Mouse (Mus musculus) intestine, postnatal 0 days (tissue): Measurements from ENCODE around the gene Zfp365. TPM values are rescaled to one million over a fixed set of nuclear protein-coding genes. Genes with fewer than 3 reads are reported as not detected.

Experiments used
- ATAC-seq: fragments of 200-750 bp; cut with Nextera tagmentation; 2 replicates; pipeline ENCODE4 v1.8.0; 2017; ENCODE audit warnings: mild to moderate bottlenecking, moderate TSS enrichment, moderate library complexity
- H3K27ac ChIP-seq: fragments of 300-500 bp; sonication (generic); 2 replicates; pipeline ENCODE4 v1.5.1; 2014; ENCODE audit warnings: mild to moderate bottlenecking, low read depth, low read length, moderate library complexity
- H3K27me3 ChIP-seq: fragments of 300-500 bp; sonication (generic); replicated peaks from 2 replicates; pipeline ENCODE4 v1.6.1; 2014; ENCODE audit warnings: low read length, mixed read lengths; ENCODE audit not compliant: control insufficient read depth, insufficient read depth
- H3K36me3 ChIP-seq: fragments of 300-500 bp; sonication (generic); 2 replicates; pipeline ENCODE4 v1.6.1; 2014; ENCODE audit warnings: mild to moderate bottlenecking, moderate library complexity; ENCODE audit not compliant: control insufficient read depth, insufficient read depth
- H3K4me1 ChIP-seq: fragments of 300-500 bp; sonication (generic); replicated peaks from 2 replicates; pipeline ENCODE4 v1.6.1; 2014; ENCODE audit warnings: antibody characterized with exemption, low read length, mixed read lengths; ENCODE audit not compliant: control insufficient read depth, insufficient read depth
- H3K4me2 ChIP-seq: fragments of 300-500 bp; sonication (generic); replicated peaks from 2 replicates; pipeline ENCODE4 v1.6.1; 2014; ENCODE audit warnings: low read depth, mild to moderate bottlenecking, moderate library complexity
- H3K4me3 ChIP-seq: fragments of 300-500 bp; sonication (generic); 2 replicates; pipeline ENCODE4 v1.5.1; 2014; ENCODE audit warnings: low read depth, low read length
- H3K9ac ChIP-seq: fragments of 300-500 bp; sonication (generic); 2 replicates; pipeline ENCODE4 v1.6.1; 2014; ENCODE audit warnings: mild to moderate bottlenecking, low read depth, low read length
- H3K9me3 ChIP-seq: fragments of 300-500 bp; sonication (generic); 2 replicates; pipeline ENCODE4 v1.6.1; 2016; ENCODE audit warnings: mixed run types; ENCODE audit not compliant: control insufficient read depth
- CTCF ChIP-seq: sonication (generic); IDR thresholded peaks from 2 replicates; pipeline ENCODE4 v1.5.1; 2016; ENCODE audit warnings: low read depth, mild to moderate bottlenecking, control low read depth, antibody characterized with exemption, moderate library complexity
- WGBS: fragments of 180-500 bp; shearing (Covaris S2); extraction: QIAGEN DNeasy Blood & Tissue Kit; methylation state at CpG from one replicate; pipeline ENCODE4 v1.1.7; 2014; 5-methylcytosine and 5-hydroxymethylcytosine counted together
- polyA plus RNA-seq: library from polyadenylated mRNA; unstranded; fragments of >200 nt; fragmentation: Nextera tagmentation; extraction: Ambion mirVana; gene quantifications from 2 replicates; pipeline ENCODE4 v1.2.1, GENCODE M21; 2015

Zfp365 gene
- 0.47 TPM in 2 replicates for polyA plus RNA-seq

DNA sequence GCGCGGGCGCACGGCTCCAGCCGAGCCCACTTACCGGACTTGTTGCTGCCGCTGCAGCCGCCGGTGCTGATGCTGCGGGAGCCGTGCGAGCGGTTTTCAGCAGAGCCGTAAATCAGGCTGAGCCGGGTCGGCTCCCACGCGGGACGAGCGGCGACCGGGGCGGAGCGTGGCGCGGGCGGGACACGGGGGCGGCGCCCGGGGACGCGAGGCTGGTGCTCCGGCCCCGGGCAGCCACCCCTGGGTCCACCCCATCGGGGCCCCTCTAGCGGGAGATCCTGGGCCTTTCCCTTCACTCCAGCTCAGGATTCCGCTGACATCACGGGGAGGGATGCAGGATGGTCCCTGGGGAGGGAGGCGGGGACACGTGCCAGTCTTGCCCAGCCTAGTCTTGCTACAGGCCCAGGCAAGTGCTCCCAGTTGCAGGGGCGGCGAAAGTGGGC is at the start of gene Zfp365:
Gene Zfp365, minus strand, starts transcription at position 326 of the 440 bp plus-strand sequence.
- WGBS, result under 1% methylated on average over 43 of the region's 43 CpGs
- Histone ChIP-seq H3K4me3 (peak within 1 kb of the TSS; percentile 56), H3K27ac (no peak within 1 kb of the TSS), H3K36me3 (no peaks in the 10 kb centered on the region), H3K4me2 (peak within 1 kb of the TSS; percentile 95), H3K9ac (peak within 1 kb of the TSS; percentile 40), H3K4me1 (no peaks in the 10 kb centered on the region), H3K9me3 (no peaks in the 10 kb centered on the region), H3K27me3 (peaks cover 7% of the 10 kb centered on the region; the same call in 1 of the 2 replicates)
- ATAC-seq, result 0 out of 2 replicates have a peak, but pooled peaks have one; percentile 41
- TF ChIP-seq CTCF, result 0 out of 2 replicates have a peak, but pooled peaks have one; percentile 2

DNA sequence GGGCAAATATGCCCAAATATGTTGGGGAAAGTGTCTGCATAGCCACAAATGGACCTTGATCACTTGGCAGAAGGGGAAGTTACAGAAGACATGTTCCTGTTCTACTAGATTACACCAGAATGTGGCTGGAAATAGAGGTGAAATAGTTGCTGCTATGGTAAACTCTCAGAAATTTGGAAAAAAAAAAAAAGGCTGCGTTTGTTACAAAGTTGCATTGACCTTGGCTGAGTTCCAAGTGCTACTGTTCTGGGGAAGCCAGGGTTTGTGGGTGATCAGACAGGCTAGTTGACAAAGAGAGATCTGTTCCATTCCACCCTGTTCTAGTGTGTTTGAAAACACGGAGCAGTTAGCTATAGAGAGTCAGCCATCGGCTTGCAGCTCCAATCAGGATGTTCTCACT is 47.5 kb upstream of the Zfp365 start:
- H3K27ac ChIP-seq, result no peak overlapping the region
- TF ChIP-seq CTCF, result no peak
- WGBS, result 45% methylated on average over 3 of the region's 3 CpGs
- no peaks in the 10 kb centered on the region for H3K36me3 ChIP-seq
- H3K9ac ChIP-seq, result no peak overlapping the region
- H3K4me3 ChIP-seq, result no peak overlapping the region
- H3K4me2 ChIP-seq, result no peak overlapping the region
- H3K4me1 ChIP-seq, result no peaks in the 10 kb centered on the region
- H3K27me3 ChIP-seq, result no peaks in the 10 kb centered on the region
- no peaks in the 10 kb centered on the region for H3K9me3 ChIP-seq
- no peak for ATAC-seq

DNA sequence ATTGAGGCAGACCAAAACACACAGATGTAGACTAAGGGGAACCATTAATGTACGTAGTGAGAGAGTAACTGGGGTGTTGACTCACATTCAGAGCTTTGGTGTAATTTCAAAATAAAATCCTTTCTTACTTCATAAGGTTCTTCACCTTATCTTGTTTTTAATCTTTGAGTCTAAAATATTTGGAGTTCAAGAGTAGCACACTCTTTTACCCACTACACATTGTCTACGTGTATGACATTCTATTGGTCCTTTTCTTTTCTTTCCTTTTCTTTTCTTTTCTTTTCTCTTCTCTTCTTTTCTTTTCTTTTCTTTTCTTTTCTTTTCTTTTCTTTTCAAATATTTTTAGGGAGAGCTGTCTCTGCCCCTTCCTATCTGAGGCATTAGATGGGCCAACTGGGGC is 43.5 kb upstream of the Zfp365 start:
- no peaks in the 10 kb centered on the region for H3K9me3 ChIP-seq
- H3K9ac ChIP-seq, result no peak overlapping the region
- no peaks in the 10 kb centered on the region for H3K36me3 ChIP-seq
- H3K27ac ChIP-seq, result no peak overlapping the region
- 92% methylated on average over 2 of the region's 2 CpGs for WGBS
- ATAC-seq, result no peak
- no peak overlapping the region for H3K4me2 ChIP-seq
- no peak for TF ChIP-seq CTCF
- no peak overlapping the region for H3K4me3 ChIP-seq
- H3K4me1 ChIP-seq, result no peaks in the 10 kb centered on the region
- no peaks in the 10 kb centered on the region for H3K27me3 ChIP-seq

DNA sequence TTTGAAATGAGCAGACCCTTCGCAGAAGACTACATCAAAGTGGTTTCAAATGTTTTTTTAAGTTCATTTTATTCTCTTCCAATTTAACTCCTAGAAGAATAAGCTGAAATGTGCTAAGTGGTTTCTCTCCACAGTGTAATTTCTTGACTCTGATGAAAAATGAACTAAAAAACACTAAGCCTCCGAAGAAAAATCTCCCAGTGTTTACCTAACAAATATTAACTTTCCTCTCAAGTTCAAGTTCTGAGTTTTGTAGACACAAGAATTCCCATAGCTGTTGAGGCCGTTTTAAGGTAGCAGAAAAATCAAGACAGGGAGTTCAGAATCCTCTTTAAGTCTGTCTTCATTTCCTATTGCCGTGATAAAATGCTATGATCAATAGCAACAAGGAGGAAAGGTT is 39.2 kb upstream of the Zfp365 start:
- no peak overlapping the region for H3K4me3 ChIP-seq
- H3K27ac ChIP-seq, result no peak overlapping the region
- no peaks in the 10 kb centered on the region for H3K4me1 ChIP-seq
- H3K9ac ChIP-seq, result no peak overlapping the region
- ATAC-seq, result no peak
- no peaks in the 10 kb centered on the region for H3K9me3 ChIP-seq
- H3K4me2 ChIP-seq, result no peak overlapping the region
- H3K27me3 ChIP-seq, result no peaks in the 10 kb centered on the region
- TF ChIP-seq CTCF, result no peak
- no peaks in the 10 kb centered on the region for H3K36me3 ChIP-seq
- 49% methylated on average over 4 of the region's 4 CpGs for WGBS

DNA sequence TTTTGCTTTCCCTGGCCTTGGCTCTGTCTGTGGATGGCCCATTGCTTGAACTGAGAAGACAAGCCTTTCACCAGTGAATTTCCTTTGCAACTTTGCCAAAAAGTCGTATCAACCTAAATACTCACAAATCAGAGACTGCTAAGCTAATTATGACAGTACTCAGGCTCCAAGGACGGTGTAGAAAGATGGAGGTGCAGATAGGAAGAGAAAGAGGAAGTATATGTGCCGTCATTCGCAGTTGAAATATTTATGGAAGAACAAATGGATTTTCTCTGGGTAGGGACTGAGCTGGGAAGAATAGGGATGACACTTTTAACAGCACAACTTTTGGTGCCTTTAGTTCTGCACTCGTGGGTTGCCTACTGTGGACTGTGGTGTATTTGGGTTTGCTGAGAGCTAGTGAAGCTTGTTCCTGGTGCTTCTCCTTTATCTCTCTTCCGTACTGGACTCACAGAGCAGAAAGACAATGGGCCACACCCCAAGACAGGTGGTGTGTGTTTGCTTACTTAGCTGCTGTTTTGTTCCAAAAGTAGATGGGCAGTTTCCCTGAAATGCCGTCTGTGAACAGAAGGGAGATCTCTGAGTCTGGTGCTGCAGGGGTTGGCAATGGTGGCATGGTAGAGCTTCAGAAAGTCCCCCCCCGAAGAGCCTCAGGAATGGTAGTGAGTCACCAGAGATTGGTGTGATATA is 37.7 kb upstream of the Zfp365 start:
- WGBS, result 62% methylated on average over 8 of the region's 8 CpGs
- H3K9ac ChIP-seq, result no peak overlapping the region

DNA sequence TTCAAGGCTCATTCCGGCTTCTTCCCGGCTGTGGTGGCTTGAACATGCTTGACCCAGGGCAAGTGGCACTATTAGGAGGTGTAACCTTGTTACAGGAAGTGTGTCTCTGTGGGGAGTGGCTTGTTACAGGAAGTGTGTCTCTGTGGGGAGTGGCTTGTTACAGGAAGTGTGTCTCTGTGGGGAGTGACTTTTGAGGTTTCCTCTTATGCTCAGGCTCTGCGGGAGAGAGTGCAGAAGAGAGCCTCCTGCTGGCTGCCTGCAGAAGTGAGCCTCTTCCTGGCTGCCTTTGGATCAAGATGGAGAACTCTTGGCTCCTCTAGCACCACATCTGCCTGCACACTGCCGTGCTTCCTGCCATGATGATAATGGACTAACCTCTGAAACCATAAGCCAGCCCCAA is 31.1 kb upstream of the Zfp365 start:
- Histone ChIP-seq H3K9ac (no peak overlapping the region), H3K4me3 (no peak overlapping the region), H3K9me3 (no peaks in the 10 kb centered on the region), H3K27me3 (no peaks in the 10 kb centered on the region), H3K4me2 (no peak overlapping the region), H3K36me3 (no peaks in the 10 kb centered on the region), H3K4me1 (no peaks in the 10 kb centered on the region), H3K27ac (no peak overlapping the region)
- 0 out of 2 replicates have a peak, but pooled peaks have one; percentile 16 for TF ChIP-seq CTCF
- no peak for ATAC-seq
- 87% methylated on average over 4 of the region's 4 CpGs for WGBS

More for the DNA sequence above, 37.7 kb upstream of the Zfp365 start:
- no peaks in the 10 kb centered on the region for H3K9me3 ChIP-seq
- no peaks in the 10 kb centered on the region for H3K36me3 ChIP-seq
- no peaks in the 10 kb centered on the region for H3K27me3 ChIP-seq
- TF ChIP-seq CTCF, result no peak
- H3K4me1 ChIP-seq, result no peaks in the 10 kb centered on the region
- H3K4me2 ChIP-seq, result no peak overlapping the region
- H3K27ac ChIP-seq, result no peak overlapping the region
- no peak overlapping the region for H3K4me3 ChIP-seq
- ATAC-seq, result no peak
